Mouse (Mus musculus) effector memory CD4-positive, alpha-beta T cell, adult 5 months (primary cell): Measurements from ENCODE around the gene Mtmr11. TPM values are rescaled to one million over a fixed set of nuclear protein-coding genes. Genes with fewer than 3 reads are reported as not detected.

Experiments
- polyA plus RNA-seq: library from polyadenylated mRNA; unstranded; fragments of 100-300 nt; shearing (Covaris generic); gene quantifications from one replicate; pipeline ENCODE4 v1.2.1, GENCODE M21; 2017

The Mtmr11 gene
- 2.8 TPM for polyA plus RNA-seq

GRCm38 (mm10) chr3:96161869-96162840 is at the start of gene Mtmr11:
Gene Mtmr11 (plus strand): TSS chr3:96162004.

GRCm38 (mm10) chr3:96172197-96173178 is 10.7 kb downstream of the Mtmr11 start, which contains the start of gene Sf3b4:
Gene Sf3b4 (plus strand): TSS chr3:96172332.

GRCm38 (mm10) chr3:96180727-96181477 is 19.1 kb downstream of the Mtmr11 start, which contains the start of gene Sv2a:
Gene Sv2a (plus strand): TSS chr3:96181151.

GRCm38 (mm10) chr3:96219661-96220130 is 57.9 kb downstream of the Mtmr11 start, which contains the start of the genes Bola1 and Hist2h2ab:
Gene Bola1 (minus strand): TSS chr3:96219709.
Gene Hist2h2ab (plus strand): TSS chr3:96219865.

GRCm38 (mm10) chr3:96220765-96221639 is 59.2 kb downstream of the Mtmr11 start, which contains the start of the genes Hist2h2ac and Hist2h2be:
Gene Hist2h2ac (minus strand): TSS chr3:96220880.
Gene Hist2h2be (plus strand): TSS chr3:96221119.

Other genes with a start within 250 kb of the Mtmr11 start
- gene Anp32e, start 232.8 kb upstream of the Mtmr11 start, polyA plus RNA-seq = 215 TPM
- gene Plekho1, start 166.0 kb upstream of the Mtmr11 start, polyA plus RNA-seq = 14.1 TPM
- 11.1 TPM for gene Vps45, start 103.5 kb upstream of the Mtmr11 start, polyA plus RNA-seq
- 17.9 TPM for gene Otud7b, start 57.5 kb upstream of the Mtmr11 start, polyA plus RNA-seq
- gene Sf3b4, start 10.3 kb downstream of the Mtmr11 start, polyA plus RNA-seq = 132 TPM
- 0.45 TPM for gene Sv2a, start 19.1 kb downstream of the Mtmr11 start, polyA plus RNA-seq
- gene Bola1, start 57.7 kb downstream of the Mtmr11 start, polyA plus RNA-seq = 16.9 TPM
- gene Hist2h2ab, start 57.9 kb downstream of the Mtmr11 start, polyA plus RNA-seq = not detected
- 11.7 TPM for gene Hist2h2ac, start 58.9 kb downstream of the Mtmr11 start, polyA plus RNA-seq
- 1.2 TPM for gene Hist2h2be, start 59.1 kb downstream of the Mtmr11 start, polyA plus RNA-seq
- gene Hist2h3c2, start 77.1 kb downstream of the Mtmr11 start, polyA plus RNA-seq = not detected
- 52.4 TPM for gene Hist2h2aa2, start 78.3 kb downstream of the Mtmr11 start, polyA plus RNA-seq
- gene Hist2h2aa1, start 83.5 kb downstream of the Mtmr11 start, polyA plus RNA-seq = 3.2 TPM
- gene Hist2h3c1, start 84.7 kb downstream of the Mtmr11 start, polyA plus RNA-seq = not detected
- 3.1 TPM for gene Hist2h4, start 101.3 kb downstream of the Mtmr11 start, polyA plus RNA-seq
- 5.5 TPM for gene Hist2h3b, start 106.7 kb downstream of the Mtmr11 start, polyA plus RNA-seq
- gene Hist2h2bb, start 107.7 kb downstream of the Mtmr11 start, polyA plus RNA-seq = 3.3 TPM
- not detected for gene Fcgr1, start 132.0 kb downstream of the Mtmr11 start, polyA plus RNA-seq